ENCODE assay signal across 7 mouse cellular contexts in the genomic region with DNA sequence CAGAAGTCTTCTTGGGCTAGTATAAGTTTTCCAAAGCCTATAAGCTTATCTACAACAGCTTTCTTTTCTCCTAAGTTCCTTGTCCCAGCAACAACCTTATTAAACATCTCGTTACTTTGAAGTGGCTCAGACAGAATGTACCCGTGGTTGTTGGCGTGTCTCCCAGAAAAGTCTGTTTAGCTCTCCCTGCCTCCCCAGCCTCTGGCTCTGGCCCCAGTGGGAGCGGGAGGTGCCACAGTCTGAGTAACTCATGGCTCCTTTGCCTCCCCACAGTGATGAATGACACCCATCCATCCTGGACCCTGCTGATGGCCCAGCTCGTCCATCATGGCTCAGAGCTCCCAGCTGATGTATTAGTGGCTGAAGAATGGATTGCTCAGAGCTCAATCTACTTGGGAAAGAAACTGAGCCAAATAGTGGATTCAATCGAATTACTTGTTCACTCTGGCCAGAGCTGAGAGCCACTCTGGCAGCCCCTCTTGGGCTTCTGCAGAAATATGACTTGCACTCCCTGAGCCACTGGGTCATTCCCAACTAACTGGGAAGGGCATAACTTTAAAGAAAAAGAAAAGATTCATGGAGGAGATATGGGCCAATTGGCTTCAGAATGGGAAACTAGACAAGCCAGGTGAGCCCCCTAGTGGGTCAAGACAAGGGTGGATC.
A peak's percentile ranks its signal among the peaks of the same experiment; 100 is the strongest.
DNase-seq lines count a peak whose midpoint lies in the region; ATAC-seq lines count a peak whose summit lies in the region.

No protein-coding gene starts in this region.

- no peak overlapping the region for H3K9ac ChIP-seq in neural tube, embryonic 15.5 days (replicated peaks)

- no peak for DNase-seq in neural tube, embryonic 10.5 days (ENCODE audit: extremely low spot score, low spot score)
- DNase-seq in frontal cortex, postnatal 14 days (ENCODE audit: low spot score in 2 of 2) = peak; percentile 64 to 69
- peak; percentile 54 to 70 for DNase-seq in layer of hippocampus, postnatal 25 days (ENCODE audit: extremely low spot score in 1 of 2, low spot score in 1 of 2)
- DNase-seq in ovary, postnatal 14 days (ENCODE audit: low spot score) = peak; percentile 15
- DNase-seq in spleen, postnatal 4 days (ENCODE audit: low spot score in 2 of 2) = no peak
- no peak for DNase-seq in urinary bladder, postnatal 10 days (ENCODE audit: low spot score)

- WGBS in neural tube, embryonic 15.5 days = 71% methylated on average over 6 of the region's 6 CpGs

- H3K4me1 ChIP-seq in neural tube, embryonic 15.5 days = no peaks in the 10 kb centered on the region

- H3K27me3 ChIP-seq in neural tube, embryonic 15.5 days (replicated peaks) = no peaks in the 10 kb centered on the region

- H3K27ac ChIP-seq in neural tube, embryonic 15.5 days (replicated peaks) = no peak overlapping the region

- no peak overlapping the region for H3K4me2 ChIP-seq in neural tube, embryonic 15.5 days

- no peaks in the 10 kb centered on the region for H3K36me3 ChIP-seq in neural tube, embryonic 15.5 days

- no peak overlapping the region for H3K4me3 ChIP-seq in neural tube, embryonic 15.5 days (replicated peaks)

- no peaks in the 10 kb centered on the region for H3K9me3 ChIP-seq in neural tube, embryonic 15.5 days (replicated peaks)

- peak; percentile 65; the same call in 1 of the 2 replicates for ATAC-seq in neural tube, embryonic 15.5 days (ENCODE audit: low FRiP score)

Comparison
In these comparisons a context has a peak if more than half of its experiments do, and no peak if none do; other contexts are left out.
1. DNase-seq: peak in frontal cortex, postnatal 14 days (2 of 2), layer of hippocampus, postnatal 25 days (2 of 2) and ovary, postnatal 14 days (single experiment); none in neural tube, embryonic 10.5 days (single experiment), spleen, postnatal 4 days (0 of 2) and urinary bladder, postnatal 10 days (single experiment).